Mouse (Mus musculus): Measurements from ENCODE around the gene Tnni1. TPM values are rescaled to one million over a fixed set of nuclear protein-coding genes. Genes with fewer than 3 reads are reported as not detected.
A peak's percentile ranks its signal among the peaks of the same experiment; 100 is the strongest.

Gene Tnni1
- polyA plus RNA-seq, 1 experiment from 2014 or later: 15.6 TPM

GRCm38 (mm10) chr1:135776596-135776995, 2.6 kb upstream of the Tnni1 start:
- Histone ChIP-seq H3K9ac (ENCODE audit: low read depth, low read length) (no peak overlapping the region), H3K4me3 (ENCODE audit: low read depth, low read length) (no peak overlapping the region), H3K9me3 (replicated peaks; ENCODE audit: control insufficient read depth, low read length) (no peaks in the 10 kb centered on the region), H3K27ac (ENCODE audit: low read length) (no peak overlapping the region), H3K27me3 (ENCODE audit: control insufficient read depth, insufficient read depth, low read depth, low read length) (no peaks in the 10 kb centered on the region), H3K4me2 (ENCODE audit: low read depth, low read length) (no peak overlapping the region), H3K36me3 (ENCODE audit: control insufficient read depth, insufficient read depth) (no peaks in the 10 kb centered on the region), H3K4me1 (ENCODE audit: control insufficient read depth, low read depth, low read length) (peaks cover 2% of the 10 kb centered on the region; the same call in 1 of the 2 replicates)
- no peak for ATAC-seq (ENCODE audit: low read depth)

DNA sequence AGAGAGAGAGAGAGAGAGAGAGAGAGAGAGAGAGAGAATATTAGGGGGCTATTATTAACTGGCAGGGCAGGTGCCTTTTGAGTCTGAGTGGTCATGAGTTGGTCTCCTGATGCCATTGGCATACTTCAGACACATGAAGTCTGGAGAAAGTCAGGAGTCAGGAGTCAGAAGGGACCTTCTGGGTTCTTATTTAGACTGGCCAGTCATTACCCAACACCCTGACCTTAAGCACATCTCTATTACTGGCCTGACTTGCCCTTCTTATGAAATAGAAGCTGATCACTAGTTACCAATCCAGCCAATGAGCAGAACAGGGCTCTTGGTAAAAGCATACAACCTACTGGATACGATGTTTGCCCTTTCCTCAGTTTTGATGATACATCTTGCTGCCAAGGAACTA, 2.2 kb upstream of the Tnni1 start:
- Histone ChIP-seq H3K36me3 (ENCODE audit: control insufficient read depth, insufficient read depth) (no peaks in the 10 kb centered on the region), H3K27ac (ENCODE audit: low read length) (no peak overlapping the region), H3K4me2 (ENCODE audit: low read depth, low read length) (no peak overlapping the region), H3K9me3 (replicated peaks; ENCODE audit: control insufficient read depth, low read length) (no peaks in the 10 kb centered on the region), H3K4me3 (ENCODE audit: low read depth, low read length) (no peak overlapping the region), H3K4me1 (ENCODE audit: control insufficient read depth, low read depth, low read length) (peaks cover 2% of the 10 kb centered on the region; the same call in 1 of the 2 replicates), H3K27me3 (ENCODE audit: control insufficient read depth, insufficient read depth, low read depth, low read length) (no peaks in the 10 kb centered on the region), H3K9ac (ENCODE audit: low read depth, low read length) (no peak overlapping the region)
- no peak for ATAC-seq (ENCODE audit: low read depth)
- WGBS (ENCODE audit: insufficient replicate concordance): 70% methylated on average over 1 of the region's 1 CpGs

DNA sequence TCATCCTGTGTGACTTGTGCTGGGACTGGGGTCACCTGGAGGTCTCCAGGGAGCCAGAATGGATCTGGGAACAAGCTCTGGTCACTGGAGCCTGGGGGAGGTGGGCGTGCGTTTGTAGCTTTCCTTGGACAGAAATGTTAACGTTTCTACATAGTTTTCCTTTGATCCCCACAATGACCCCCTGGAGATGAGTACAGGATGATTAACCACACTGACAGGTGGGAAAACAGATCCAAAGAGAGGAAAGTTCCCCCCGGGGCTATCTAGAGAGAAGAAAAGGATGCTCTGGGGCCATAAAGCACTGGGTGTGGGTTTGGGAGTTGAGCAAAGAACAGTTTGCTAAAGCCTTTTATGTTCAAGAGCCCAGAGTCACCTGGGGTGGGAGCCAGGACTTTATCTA, 1.4 kb downstream of the Tnni1 start:
- Histone ChIP-seq H3K9me3 (replicated peaks; ENCODE audit: control insufficient read depth, low read length) (no peaks in the 10 kb centered on the region), H3K27ac (ENCODE audit: low read length) (no peak overlapping the region), H3K4me3 (ENCODE audit: low read depth, low read length) (no peak overlapping the region), H3K4me1 (ENCODE audit: control insufficient read depth, low read depth, low read length) (peaks cover 2% of the 10 kb centered on the region; the same call in 1 of the 2 replicates), H3K4me2 (ENCODE audit: low read depth, low read length) (no peak overlapping the region), H3K9ac (ENCODE audit: low read depth, low read length) (no peak overlapping the region), H3K27me3 (ENCODE audit: control insufficient read depth, insufficient read depth, low read depth, low read length) (no peaks in the 10 kb centered on the region), H3K36me3 (ENCODE audit: control insufficient read depth, insufficient read depth) (no peaks in the 10 kb centered on the region)
- ATAC-seq (ENCODE audit: low read depth): no peak
- 57% methylated on average over 4 of the region's 4 CpGs for WGBS (ENCODE audit: insufficient replicate concordance)

GRCm38 (mm10) chr1:135781220-135781619, 2.0 kb downstream of the Tnni1 start:
- H3K27ac ChIP-seq (ENCODE audit: low read length): no peak overlapping the region
- 13% methylated on average over 13 of the region's 13 CpGs for WGBS (ENCODE audit: insufficient replicate concordance)
- 0 out of 2 replicates have a peak, but pooled peaks have one; percentile 25 for ATAC-seq (ENCODE audit: low read depth)

GRCm38 (mm10) chr1:135782816-135783215, 3.6 kb downstream of the Tnni1 start:
- Histone ChIP-seq H3K36me3 (ENCODE audit: control insufficient read depth, insufficient read depth) (no peaks in the 10 kb centered on the region), H3K27me3 (ENCODE audit: control insufficient read depth, insufficient read depth, low read depth, low read length) (no peaks in the 10 kb centered on the region), H3K27ac (ENCODE audit: low read length) (no peak overlapping the region), H3K9ac (ENCODE audit: low read depth, low read length) (no peak overlapping the region), H3K4me2 (ENCODE audit: low read depth, low read length) (no peak overlapping the region), H3K4me1 (ENCODE audit: control insufficient read depth, low read depth, low read length) (peaks cover 2% of the 10 kb centered on the region; the same call in 1 of the 2 replicates), H3K9me3 (replicated peaks; ENCODE audit: control insufficient read depth, low read length) (no peaks in the 10 kb centered on the region), H3K4me3 (ENCODE audit: low read depth, low read length) (no peak overlapping the region)
- WGBS (ENCODE audit: insufficient replicate concordance): 54% methylated on average over 10 of the region's 10 CpGs
- no peak for ATAC-seq (ENCODE audit: low read depth)

More at GRCm38 (mm10) chr1:135781220-135781619, 2.0 kb downstream of the Tnni1 start:
- Histone ChIP-seq H3K4me3 (ENCODE audit: low read depth, low read length) (no peak overlapping the region), H3K4me1 (ENCODE audit: control insufficient read depth, low read depth, low read length) (peaks cover 2% of the 10 kb centered on the region; the same call in 1 of the 2 replicates), H3K9ac (ENCODE audit: low read depth, low read length) (no peak overlapping the region), H3K36me3 (ENCODE audit: control insufficient read depth, insufficient read depth) (no peaks in the 10 kb centered on the region), H3K4me2 (ENCODE audit: low read depth, low read length) (no peak overlapping the region), H3K9me3 (replicated peaks; ENCODE audit: control insufficient read depth, low read length) (no peaks in the 10 kb centered on the region), H3K27me3 (ENCODE audit: control insufficient read depth, insufficient read depth, low read depth, low read length) (no peaks in the 10 kb centered on the region)

- no peaks in the 10 kb centered on the region for H3K9me3 ChIP-seq (replicated peaks; ENCODE audit: control insufficient read depth, low read length)
- 47% methylated on average over 3 of the region's 3 CpGs for WGBS (ENCODE audit: insufficient replicate concordance)
- no peak for ATAC-seq (ENCODE audit: low read depth)
These were observed 8.6 kb downstream of the Tnni1 start for GRCm38 (mm10) chr1:135787799-135788198.

GRCm38 (mm10) chr1:135788708-135789107, 9.5 kb downstream of the Tnni1 start:
- 13% methylated on average over 10 of the region's 10 CpGs for WGBS (ENCODE audit: insufficient replicate concordance)
- ATAC-seq (ENCODE audit: low read depth): no peak
- Histone ChIP-seq H3K4me2 (ENCODE audit: low read depth, low read length) (peak overlapping the region; percentile 6; the same call in 1 of the 2 replicates), H3K4me1 (ENCODE audit: control insufficient read depth, low read depth, low read length) (peaks cover 13% of the 10 kb centered on the region), H3K9ac (ENCODE audit: low read depth, low read length) (no peak overlapping the region), H3K36me3 (ENCODE audit: control insufficient read depth, insufficient read depth) (no peaks in the 10 kb centered on the region), H3K4me3 (ENCODE audit: low read depth, low read length) (no peak overlapping the region), H3K27ac (ENCODE audit: low read length) (no peak overlapping the region), H3K27me3 (ENCODE audit: control insufficient read depth, insufficient read depth, low read depth, low read length) (peaks cover 6% of the 10 kb centered on the region), H3K9me3 (replicated peaks; ENCODE audit: control insufficient read depth, low read length) (no peaks in the 10 kb centered on the region)

More at GRCm38 (mm10) chr1:135787799-135788198, 8.6 kb downstream of the Tnni1 start:
- no peak overlapping the region for H3K4me2 ChIP-seq (ENCODE audit: low read depth, low read length)
- no peak overlapping the region for H3K9ac ChIP-seq (ENCODE audit: low read depth, low read length)
- H3K27ac ChIP-seq (ENCODE audit: low read length): no peak overlapping the region
- H3K4me1 ChIP-seq (ENCODE audit: control insufficient read depth, low read depth, low read length): peaks cover 9% of the 10 kb centered on the region
- H3K36me3 ChIP-seq (ENCODE audit: control insufficient read depth, insufficient read depth): no peaks in the 10 kb centered on the region
- H3K27me3 ChIP-seq (ENCODE audit: control insufficient read depth, insufficient read depth, low read depth, low read length): no peaks in the 10 kb centered on the region
- H3K4me3 ChIP-seq (ENCODE audit: low read depth, low read length): no peak overlapping the region

DNA sequence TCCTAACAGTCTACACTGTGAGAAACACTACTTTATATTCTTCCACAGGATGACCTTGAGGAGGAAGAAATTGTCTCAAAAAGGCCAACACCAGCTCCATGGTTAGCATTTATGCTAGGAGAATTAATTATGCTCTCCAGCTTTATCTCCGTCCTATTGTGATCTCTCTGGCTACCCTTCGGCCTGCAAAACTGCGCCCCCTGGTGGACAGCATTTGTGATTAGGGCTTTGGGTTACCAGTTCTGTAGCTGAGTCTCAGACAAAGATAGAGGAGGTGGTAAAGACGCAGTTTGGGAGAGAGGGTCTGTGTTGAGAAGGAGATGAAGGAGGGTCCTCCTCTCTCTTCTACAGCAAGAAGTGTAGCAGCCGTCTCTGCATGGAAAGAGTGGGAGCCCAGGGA, 10.6 kb downstream of the Tnni1 start:
- H3K4me1 ChIP-seq (ENCODE audit: control insufficient read depth, low read depth, low read length): peaks cover 13% of the 10 kb centered on the region
- WGBS (ENCODE audit: insufficient replicate concordance): 10% methylated on average over 5 of the region's 5 CpGs
- H3K36me3 ChIP-seq (ENCODE audit: control insufficient read depth, insufficient read depth): no peaks in the 10 kb centered on the region
- H3K27me3 ChIP-seq (ENCODE audit: control insufficient read depth, insufficient read depth, low read depth, low read length): peaks cover 17% of the 10 kb centered on the region
- no peak overlapping the region for H3K4me3 ChIP-seq (ENCODE audit: low read depth, low read length)
- no peaks in the 10 kb centered on the region for H3K9me3 ChIP-seq (replicated peaks; ENCODE audit: control insufficient read depth, low read length)
- no peak overlapping the region for H3K4me2 ChIP-seq (ENCODE audit: low read depth, low read length)
- ATAC-seq (ENCODE audit: low read depth): no peak
- no peak overlapping the region for H3K27ac ChIP-seq (ENCODE audit: low read length)
- H3K9ac ChIP-seq (ENCODE audit: low read depth, low read length): no peak overlapping the region

DNA sequence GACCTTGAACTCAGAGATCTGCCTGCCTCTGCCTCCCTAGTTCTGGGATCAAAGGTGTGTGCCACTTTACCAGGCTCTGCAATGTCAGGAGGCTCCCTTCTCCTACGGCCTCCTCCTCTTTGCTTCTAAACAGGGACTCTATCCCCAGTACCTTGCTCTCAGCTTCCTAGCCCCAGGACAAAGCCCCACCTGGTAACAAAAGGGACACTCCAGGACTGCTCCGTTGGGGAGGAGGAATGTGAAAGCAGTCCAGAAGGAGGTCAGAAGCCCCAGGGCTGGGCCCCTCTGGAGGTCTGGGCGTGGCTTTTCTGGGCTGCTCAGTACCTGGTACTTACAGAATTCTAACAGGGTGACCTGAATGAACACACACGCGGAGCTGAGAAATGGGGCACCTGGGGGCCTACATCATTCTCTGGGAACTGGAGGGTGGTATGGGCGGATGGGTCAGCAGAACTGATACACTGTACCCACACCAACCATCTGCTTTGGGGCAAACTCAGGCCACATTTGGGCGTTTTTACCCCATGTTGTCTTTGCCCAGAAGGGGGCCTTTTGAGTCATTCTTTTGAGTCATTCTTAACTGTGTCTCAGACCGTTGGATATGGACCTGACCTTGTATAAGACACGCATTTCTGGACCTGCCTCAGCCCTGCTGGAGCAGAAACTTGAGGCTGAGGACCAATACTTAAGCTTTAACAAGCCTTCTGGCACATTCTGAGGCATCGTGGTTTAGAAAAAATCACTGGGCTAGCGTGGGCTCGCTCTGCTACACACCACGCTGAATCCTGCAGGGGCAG, 13.1 kb downstream of the Tnni1 start:
- Histone ChIP-seq H3K4me3 (ENCODE audit: low read depth, low read length) (no peak overlapping the region), H3K27ac (ENCODE audit: low read length) (no peak overlapping the region), H3K9ac (ENCODE audit: low read depth, low read length) (no peak overlapping the region), H3K36me3 (ENCODE audit: control insufficient read depth, insufficient read depth) (no peaks in the 10 kb centered on the region), H3K9me3 (replicated peaks; ENCODE audit: control insufficient read depth, low read length) (no peaks in the 10 kb centered on the region), H3K4me2 (ENCODE audit: low read depth, low read length) (no peak overlapping the region), H3K27me3 (ENCODE audit: control insufficient read depth, insufficient read depth, low read depth, low read length) (peaks cover 21% of the 10 kb centered on the region), H3K4me1 (ENCODE audit: control insufficient read depth, low read depth, low read length) (peaks cover 13% of the 10 kb centered on the region)
- WGBS (ENCODE audit: insufficient replicate concordance): 52% methylated on average over 13 of the region's 13 CpGs
- no peak for ATAC-seq (ENCODE audit: low read depth)
